Mouse (Mus musculus) stomach, embryonic 14.5 days (tissue): ENCODE measurements around the gene Psmc3. TPM values are rescaled to one million over a fixed set of nuclear protein-coding genes. Genes with fewer than 3 reads are reported as not detected.

ENCODE experiments used
- ATAC-seq: fragments of 200-750 bp; cut with Nextera tagmentation; 2 replicates; pipeline ENCODE4 v1.8.0; 2017; ENCODE audit warnings: low read depth, moderate TSS enrichment; ENCODE audit not compliant: insufficient number of reproducible peaks, insufficient read depth, low FRiP score
- H3K27ac ChIP-seq: fragments of 300-500 bp; sonication (generic); 2 replicates; pipeline ENCODE4 v1.5.1; 2014; ENCODE audit warnings: mild to moderate bottlenecking, low read length, moderate library complexity, mixed read lengths
- H3K27me3 ChIP-seq: fragments of 300-500 bp; sonication (generic); 2 replicates; pipeline ENCODE4 v1.6.1; 2014; ENCODE audit warnings: low read length, control low read depth, mixed read lengths; ENCODE audit not compliant: control insufficient read depth, insufficient read depth
- H3K36me3 ChIP-seq: fragments of 300-500 bp; sonication (generic); 2 replicates; pipeline ENCODE4 v1.6.1; 2014; ENCODE audit warnings: mild to moderate bottlenecking, control low read depth, low read length, moderate library complexity, mixed read lengths; ENCODE audit not compliant: control insufficient read depth, insufficient read depth
- H3K4me1 ChIP-seq: fragments of 300-500 bp; sonication (generic); 2 replicates; pipeline ENCODE4 v1.6.1; 2014; ENCODE audit warnings: low read length, control low read depth, mixed read lengths; ENCODE audit not compliant: control insufficient read depth, insufficient read depth
- H3K4me2 ChIP-seq: fragments of 300-500 bp; sonication (generic); replicated peaks from 2 replicates; pipeline ENCODE4 v1.6.1; 2014; ENCODE audit warnings: low read depth, low read length, control low read depth
- H3K4me3 ChIP-seq: fragments of 300-500 bp; sonication (generic); 2 replicates; pipeline ENCODE4 v1.5.1; 2014; ENCODE audit warnings: low read depth, low read length, control low read depth
- H3K9ac ChIP-seq: fragments of 300-500 bp; sonication (generic); replicated peaks from 2 replicates; pipeline ENCODE4 v1.6.1; 2014; ENCODE audit warnings: low read depth, mild to moderate bottlenecking, control low read depth, low read length, moderate library complexity, mixed read lengths
- H3K9me3 ChIP-seq: fragments of 300-500 bp; sonication (generic); 2 replicates; pipeline ENCODE4 v1.6.1; 2016; ENCODE audit warnings: low read depth, low read length, control low read depth; ENCODE audit not compliant: control insufficient read depth
- WGBS: fragments of 180-500 bp; shearing (Covaris S2); extraction: QIAGEN DNeasy Blood & Tissue Kit; methylation state at CpG from one replicate; pipeline ENCODE4 v1.1.7; 2014; 5-methylcytosine and 5-hydroxymethylcytosine counted together
- polyA plus RNA-seq: library from polyadenylated mRNA; unstranded; fragments of >200 nt; fragmentation: Nextera tagmentation; extraction: Ambion mirVana; gene quantifications from 2 replicates; pipeline ENCODE4 v1.2.1, GENCODE M21; 2014

Psmc3 gene
- polyA plus RNA-seq, 1 experiment from 2014 or later, result 313 TPM

- no peak for ATAC-seq
- Histone ChIP-seq H3K9me3 (no peaks in the 10 kb centered on the region), H3K9ac (no peak overlapping the region), H3K4me2 (no peak overlapping the region), H3K4me1 (peaks cover 6% of the 10 kb centered on the region; the same call in 1 of the 2 replicates), H3K27me3 (no peaks in the 10 kb centered on the region), H3K27ac (no peak overlapping the region), H3K4me3 (no peak overlapping the region), H3K36me3 (peaks cover 75% of the 10 kb centered on the region)
- WGBS, result 100% methylated on average over 2 of the region's 2 CpGs
These were observed 5.6 kb downstream of the Psmc3 start for GRCm38 (mm10) chr2:91059376-91059775.

- Histone ChIP-seq H3K4me1 (no peaks in the 10 kb centered on the region), H3K9me3 (no peaks in the 10 kb centered on the region), H3K36me3 (peaks cover 68% of the 10 kb centered on the region), H3K27me3 (no peaks in the 10 kb centered on the region), H3K27ac (no peak overlapping the region), H3K4me3 (no peak overlapping the region), H3K9ac (no peak overlapping the region), H3K4me2 (no peak overlapping the region)
- 78% methylated on average over 10 of the region's 10 CpGs for whole genome bisulfite sequencing
- ATAC-seq, result no peak; the same call in 1 of the 2 replicates
These were observed 6.9 kb downstream of the Psmc3 start for GRCm38 (mm10) chr2:91060544-91061355.

- Histone ChIP-seq H3K4me2 (no peak overlapping the region), H3K4me3 (no peak overlapping the region), H3K36me3 (peaks cover 56% of the 10 kb centered on the region), H3K4me1 (no peaks in the 10 kb centered on the region), H3K9me3 (no peaks in the 10 kb centered on the region), H3K9ac (no peak overlapping the region), H3K27me3 (no peaks in the 10 kb centered on the region), H3K27ac (peak overlapping the region; percentile 10; the same call in 1 of the 2 replicates)
- 68% methylated on average over 6 of the region's 6 CpGs for WGBS
- no peak; the same call in 1 of the 2 replicates for ATAC-seq
These were observed 8.2 kb downstream of the Psmc3 start for GRCm38 (mm10) chr2:91061849-91062481.

- ATAC-seq, result no peak
These were observed 9.2 kb downstream of the Psmc3 start for GRCm38 (mm10) chr2:91062779-91063606.

GRCm38 (mm10) chr2:91064211-91064610 is 10.4 kb downstream of the Psmc3 start:
- no peaks in the 10 kb centered on the region for H3K27me3 ChIP-seq
- peaks cover 35% of the 10 kb centered on the region for H3K36me3 ChIP-seq
- no peak overlapping the region for H3K27ac ChIP-seq
- H3K4me2 ChIP-seq, result no peak overlapping the region
- no peaks in the 10 kb centered on the region for H3K9me3 ChIP-seq
- H3K9ac ChIP-seq, result no peak overlapping the region
- WGBS, result 82% methylated on average over 6 of the region's 6 CpGs
- no peak overlapping the region for H3K4me3 ChIP-seq
- ATAC-seq, result no peak
- H3K4me1 ChIP-seq, result peaks cover 9% of the 10 kb centered on the region

More at GRCm38 (mm10) chr2:91062779-91063606, 9.2 kb downstream of the Psmc3 start:
- H3K4me3 ChIP-seq, result no peak overlapping the region
- no peaks in the 10 kb centered on the region for H3K9me3 ChIP-seq
- no peak overlapping the region for H3K4me2 ChIP-seq
- peaks cover 46% of the 10 kb centered on the region for H3K36me3 ChIP-seq
- H3K27me3 ChIP-seq, result no peaks in the 10 kb centered on the region
- H3K27ac ChIP-seq, result peak overlapping the region; percentile 10; the same call in 1 of the 2 replicates
- H3K4me1 ChIP-seq, result no peaks in the 10 kb centered on the region
- 88% methylated on average over 16 of the region's 16 CpGs for WGBS
- no peak overlapping the region for H3K9ac ChIP-seq

GRCm38 (mm10) chr2:91065544-91065943 is 11.7 kb downstream of the Psmc3 start:
- H3K36me3 ChIP-seq, result peaks cover 25% of the 10 kb centered on the region
- H3K27ac ChIP-seq, result no peak overlapping the region
- no peaks in the 10 kb centered on the region for H3K9me3 ChIP-seq
- no peak overlapping the region for H3K9ac ChIP-seq
- ATAC-seq, result no peak
- H3K4me2 ChIP-seq, result no peak overlapping the region
- no peaks in the 10 kb centered on the region for H3K27me3 ChIP-seq
- no peak overlapping the region for H3K4me3 ChIP-seq
- peaks cover 10% of the 10 kb centered on the region for H3K4me1 ChIP-seq
- 51% methylated on average over 3 of the region's 3 CpGs for WGBS

GRCm38 (mm10) chr2:91066455-91066854 is 12.6 kb downstream of the Psmc3 start:
- no peak overlapping the region for H3K27ac ChIP-seq
- no peak for ATAC-seq
- peaks cover 17% of the 10 kb centered on the region for H3K4me1 ChIP-seq
- no peaks in the 10 kb centered on the region for H3K27me3 ChIP-seq
- H3K4me3 ChIP-seq, result no peak overlapping the region
- H3K4me2 ChIP-seq, result no peak overlapping the region
- peaks cover 24% of the 10 kb centered on the region for H3K36me3 ChIP-seq
- H3K9ac ChIP-seq, result no peak overlapping the region
- 93% methylated on average over 3 of the region's 3 CpGs for WGBS
- no peaks in the 10 kb centered on the region for H3K9me3 ChIP-seq
